Mouse (Mus musculus) erythroblast, embryonic 14.5 days (primary cell): Measurements from ENCODE around the gene Ccnk.

Experiments
- GATA1 ChIP-seq: IDR thresholded peaks from 2 replicates; pipeline ENCODE4 v1.6.1; 2012; ENCODE audit warnings: low read length, inconsistent platforms, mixed read lengths
- TAL1 ChIP-seq: IDR thresholded peaks from 3 replicates; pipeline ENCODE4 v1.6.1; 2012; ENCODE audit warnings: low read length, inconsistent platforms, mixed read lengths

DNA sequence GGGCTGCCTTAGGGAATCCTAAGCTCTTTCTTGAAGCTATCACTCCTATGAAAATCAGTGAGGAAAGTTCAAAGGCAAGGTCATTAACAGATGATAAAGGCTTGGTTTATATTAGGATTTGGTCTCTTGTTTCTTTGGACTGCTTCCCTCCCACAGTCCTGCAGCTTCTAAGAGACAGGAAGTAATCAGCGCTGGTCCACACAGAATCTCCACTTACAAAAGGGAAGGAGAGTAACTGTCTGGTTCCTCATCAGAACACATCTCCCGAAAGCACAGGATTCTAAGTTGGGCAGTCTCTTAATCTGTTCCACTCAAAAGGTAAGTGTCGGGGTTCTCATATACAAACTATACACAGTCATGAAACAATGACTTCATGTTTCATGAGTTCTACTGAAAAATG is 10.5 kb upstream of the Ccnk start:
- no peak for TF ChIP-seq GATA1
- TF ChIP-seq TAL1 = no peak
